Mouse (Mus musculus): Measurements from ENCODE around the gene Minar1. TPM values are rescaled to one million over a fixed set of nuclear protein-coding genes. Genes with fewer than 3 reads are reported as not detected.

The Minar1 gene
- polyA plus RNA-seq, 1 experiment from 2014 or later, result 8.8 TPM

GRCm38 (mm10) chr9:89616946-89617345, 6.0 kb downstream of the Minar1 start:
- no peak for ATAC-seq (ENCODE audit: low read depth)
- Histone ChIP-seq H3K9me3 (ENCODE audit: control insufficient read depth, low read length) (no peaks in the 10 kb centered on the region), H3K9ac (replicated peaks; ENCODE audit: low read depth, low read length) (no peak overlapping the region), H3K27me3 (ENCODE audit: control insufficient read depth, insufficient read depth, low read length) (no peaks in the 10 kb centered on the region), H3K4me3 (ENCODE audit: low read depth, low read length) (no peak overlapping the region), H3K27ac (ENCODE audit: low read depth, low read length) (no peak overlapping the region), H3K4me1 (ENCODE audit: control insufficient read depth, insufficient read depth, low read length) (0 out of 2 replicates have a peak, but pooled peaks cover 6% of the 10 kb centered on the region), H3K36me3 (ENCODE audit: control insufficient read depth, insufficient read depth, low read length) (no peaks in the 10 kb centered on the region), H3K4me2 (ENCODE audit: low read depth, low read length) (no peak overlapping the region)
- 94% methylated on average over 2 of the region's 2 CpGs for WGBS

- Histone ChIP-seq H3K27me3 (ENCODE audit: control insufficient read depth, insufficient read depth, low read length) (no peaks in the 10 kb centered on the region), H3K9me3 (ENCODE audit: control insufficient read depth, low read length) (no peaks in the 10 kb centered on the region), H3K9ac (replicated peaks; ENCODE audit: low read depth, low read length) (no peak overlapping the region), H3K27ac (ENCODE audit: low read depth, low read length) (peak overlapping the region; percentile 12; the same call in 1 of the 2 replicates), H3K4me2 (ENCODE audit: low read depth, low read length) (no peak overlapping the region), H3K4me3 (ENCODE audit: low read depth, low read length) (no peak overlapping the region), H3K36me3 (ENCODE audit: control insufficient read depth, insufficient read depth, low read length) (no peaks in the 10 kb centered on the region), H3K4me1 (ENCODE audit: control insufficient read depth, insufficient read depth, low read length) (no peaks in the 10 kb centered on the region)
- ATAC-seq (ENCODE audit: low read depth), result no peak
- WGBS, result 60% methylated on average over 4 of the region's 4 CpGs
Measured at GRCm38 (mm10) chr9:89610592-89610991, 12.3 kb downstream of the Minar1 start.

DNA sequence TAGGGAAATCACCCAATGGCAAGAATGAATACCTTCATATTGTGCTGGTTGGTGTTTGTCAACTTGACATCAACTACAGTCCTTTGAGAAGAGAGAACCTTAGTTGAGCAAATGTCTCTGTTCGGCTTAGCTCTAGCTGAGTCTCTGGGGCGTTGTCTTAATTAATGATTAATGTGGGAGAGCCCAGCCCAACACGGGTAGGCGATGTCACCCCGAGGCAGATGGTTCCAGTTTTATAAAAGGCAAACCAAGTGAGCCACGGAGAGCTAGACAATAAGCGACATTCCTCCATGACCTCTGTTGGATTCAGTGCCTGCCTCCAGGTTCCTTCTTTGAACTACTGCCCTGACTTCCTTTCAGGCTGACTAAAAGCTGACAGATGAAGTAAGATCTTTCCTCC, 15.6 kb downstream of the Minar1 start:
- Histone ChIP-seq H3K4me3 (ENCODE audit: low read depth, low read length) (no peak overlapping the region), H3K9ac (replicated peaks; ENCODE audit: low read depth, low read length) (no peak overlapping the region), H3K9me3 (ENCODE audit: control insufficient read depth, low read length) (no peaks in the 10 kb centered on the region), H3K4me1 (ENCODE audit: control insufficient read depth, insufficient read depth, low read length) (no peaks in the 10 kb centered on the region), H3K4me2 (ENCODE audit: low read depth, low read length) (no peak overlapping the region), H3K27ac (ENCODE audit: low read depth, low read length) (no peak overlapping the region), H3K36me3 (ENCODE audit: control insufficient read depth, insufficient read depth, low read length) (no peaks in the 10 kb centered on the region), H3K27me3 (ENCODE audit: control insufficient read depth, insufficient read depth, low read length) (no peaks in the 10 kb centered on the region)
- WGBS, result 48% methylated on average over 7 of the region's 7 CpGs
- ATAC-seq (ENCODE audit: low read depth), result no peak

DNA sequence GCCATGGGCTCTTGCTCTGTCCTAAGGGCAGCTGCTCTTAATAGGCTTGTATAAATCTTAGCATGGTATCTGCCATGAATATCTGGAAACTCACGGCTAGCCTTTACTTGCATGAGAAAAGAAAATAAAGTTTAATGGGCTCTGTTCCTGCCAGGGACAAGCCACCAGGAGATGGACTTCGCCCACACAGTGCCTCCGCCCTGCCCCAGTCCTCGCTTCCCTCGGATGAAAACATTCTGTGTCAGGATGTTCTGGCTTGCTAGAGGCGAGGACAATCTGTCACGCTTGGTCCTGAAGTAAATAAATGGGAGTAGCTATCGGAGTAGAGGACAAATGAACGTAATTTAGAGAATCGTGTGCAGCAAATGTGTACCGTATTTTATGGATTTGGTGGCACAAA, 16.7 kb downstream of the Minar1 start:
- Histone ChIP-seq H3K9me3 (ENCODE audit: control insufficient read depth, low read length) (no peaks in the 10 kb centered on the region), H3K4me3 (ENCODE audit: low read depth, low read length) (no peak overlapping the region), H3K4me1 (ENCODE audit: control insufficient read depth, insufficient read depth, low read length) (no peaks in the 10 kb centered on the region), H3K4me2 (ENCODE audit: low read depth, low read length) (no peak overlapping the region), H3K27me3 (ENCODE audit: control insufficient read depth, insufficient read depth, low read length) (no peaks in the 10 kb centered on the region), H3K9ac (replicated peaks; ENCODE audit: low read depth, low read length) (no peak overlapping the region), H3K27ac (ENCODE audit: low read depth, low read length) (no peak overlapping the region), H3K36me3 (ENCODE audit: control insufficient read depth, insufficient read depth, low read length) (no peaks in the 10 kb centered on the region)
- WGBS, result 38% methylated on average over 11 of the region's 11 CpGs
- ATAC-seq (ENCODE audit: low read depth), result peak; percentile 39; the same call in 1 of the 2 replicates

DNA sequence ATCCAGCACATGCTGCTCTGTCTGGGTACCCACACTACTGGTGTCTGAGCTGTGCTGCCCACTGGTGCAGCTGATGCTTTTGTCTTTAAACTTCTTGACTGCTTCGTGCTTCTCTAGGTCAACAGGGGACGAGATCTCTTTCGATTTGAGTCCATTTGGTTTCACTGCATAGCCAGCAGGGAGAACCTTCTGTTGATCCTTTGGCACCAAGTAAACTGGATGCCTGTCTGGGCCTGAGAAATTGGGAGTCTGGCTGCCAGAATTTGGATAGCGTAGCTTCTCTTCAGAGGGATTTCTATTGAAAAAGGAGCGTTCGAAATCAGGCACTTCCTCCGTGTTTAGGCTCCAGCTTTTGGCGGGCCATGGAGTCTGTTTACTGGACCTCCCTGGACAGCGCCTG, 21.0 kb downstream of the Minar1 start:
- no peak overlapping the region for H3K4me2 ChIP-seq (ENCODE audit: low read depth, low read length)
- no peak overlapping the region for H3K4me3 ChIP-seq (ENCODE audit: low read depth, low read length)
- no peaks in the 10 kb centered on the region for H3K4me1 ChIP-seq (ENCODE audit: control insufficient read depth, insufficient read depth, low read length)
- H3K36me3 ChIP-seq (ENCODE audit: control insufficient read depth, insufficient read depth, low read length), result no peaks in the 10 kb centered on the region
- H3K9ac ChIP-seq (replicated peaks; ENCODE audit: low read depth, low read length), result no peak overlapping the region
- no peak for ATAC-seq (ENCODE audit: low read depth)
- H3K27me3 ChIP-seq (ENCODE audit: control insufficient read depth, insufficient read depth, low read length), result no peaks in the 10 kb centered on the region
- H3K27ac ChIP-seq (ENCODE audit: low read depth, low read length), result no peak overlapping the region
- WGBS, result 92% methylated on average over 9 of the region's 9 CpGs
- no peaks in the 10 kb centered on the region for H3K9me3 ChIP-seq (ENCODE audit: control insufficient read depth, low read length)

- Histone ChIP-seq H3K27me3 (ENCODE audit: control insufficient read depth, insufficient read depth, low read length) (no peaks in the 10 kb centered on the region), H3K27ac (ENCODE audit: low read depth, low read length) (no peak overlapping the region), H3K4me3 (ENCODE audit: low read depth, low read length) (no peak overlapping the region), H3K4me1 (ENCODE audit: control insufficient read depth, insufficient read depth, low read length) (no peaks in the 10 kb centered on the region), H3K36me3 (ENCODE audit: control insufficient read depth, insufficient read depth, low read length) (no peaks in the 10 kb centered on the region), H3K9ac (replicated peaks; ENCODE audit: low read depth, low read length) (no peak overlapping the region), H3K9me3 (ENCODE audit: control insufficient read depth, low read length) (no peaks in the 10 kb centered on the region), H3K4me2 (ENCODE audit: low read depth, low read length) (no peak overlapping the region)
- WGBS, result 90% methylated on average over 7 of the region's 7 CpGs
- no peak for ATAC-seq (ENCODE audit: low read depth)
Measured at GRCm38 (mm10) chr9:89600677-89601076, 22.2 kb downstream of the Minar1 start.

GRCm38 (mm10) chr9:89597071-89597470, 25.9 kb downstream of the Minar1 start:
- H3K4me2 ChIP-seq (ENCODE audit: low read depth, low read length), result no peak overlapping the region
- no peak for ATAC-seq (ENCODE audit: low read depth)
- H3K4me3 ChIP-seq (ENCODE audit: low read depth, low read length), result no peak overlapping the region
- H3K27ac ChIP-seq (ENCODE audit: low read depth, low read length), result no peak overlapping the region
- no peaks in the 10 kb centered on the region for H3K9me3 ChIP-seq (ENCODE audit: control insufficient read depth, low read length)
- no peaks in the 10 kb centered on the region for H3K4me1 ChIP-seq (ENCODE audit: control insufficient read depth, insufficient read depth, low read length)
- WGBS, result 70% methylated on average over 3 of the region's 3 CpGs
- no peak overlapping the region for H3K9ac ChIP-seq (replicated peaks; ENCODE audit: low read depth, low read length)
- no peaks in the 10 kb centered on the region for H3K36me3 ChIP-seq (ENCODE audit: control insufficient read depth, insufficient read depth, low read length)
- no peaks in the 10 kb centered on the region for H3K27me3 ChIP-seq (ENCODE audit: control insufficient read depth, insufficient read depth, low read length)

DNA sequence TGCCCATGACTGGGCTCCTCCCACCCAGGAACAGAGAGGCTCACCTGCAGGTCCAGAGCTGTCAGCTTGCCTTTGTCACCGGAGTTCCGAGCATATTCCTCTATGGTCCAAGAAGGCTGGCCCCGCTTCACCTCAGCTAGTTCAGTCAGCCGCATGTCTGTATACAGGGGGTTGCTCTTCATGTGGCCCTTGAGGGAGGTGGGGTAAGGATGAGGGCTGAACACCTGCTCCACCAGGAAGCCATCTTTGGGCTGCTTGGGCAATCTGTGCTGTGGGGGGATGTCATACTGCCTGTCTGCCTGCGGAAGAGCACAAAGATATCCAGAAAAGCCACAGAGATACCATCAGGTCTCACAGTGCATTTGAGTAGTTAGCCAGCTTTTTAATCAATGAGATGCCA, 26.5 kb downstream of the Minar1 start:
- WGBS, result 90% methylated on average over 5 of the region's 5 CpGs

GRCm38 (mm10) chr9:89592391-89592790, 30.5 kb downstream of the Minar1 start:
- Histone ChIP-seq H3K9me3 (ENCODE audit: control insufficient read depth, low read length) (no peaks in the 10 kb centered on the region), H3K9ac (replicated peaks; ENCODE audit: low read depth, low read length) (no peak overlapping the region), H3K36me3 (ENCODE audit: control insufficient read depth, insufficient read depth, low read length) (no peaks in the 10 kb centered on the region), H3K27ac (ENCODE audit: low read depth, low read length) (no peak overlapping the region), H3K4me1 (ENCODE audit: control insufficient read depth, insufficient read depth, low read length) (no peaks in the 10 kb centered on the region), H3K27me3 (ENCODE audit: control insufficient read depth, insufficient read depth, low read length) (no peaks in the 10 kb centered on the region), H3K4me2 (ENCODE audit: low read depth, low read length) (no peak overlapping the region), H3K4me3 (ENCODE audit: low read depth, low read length) (no peak overlapping the region)
- WGBS, result 90% methylated on average over 3 of the region's 3 CpGs
- no peak for ATAC-seq (ENCODE audit: low read depth)

More for the DNA sequence above, 26.5 kb downstream of the Minar1 start:
- no peaks in the 10 kb centered on the region for H3K27me3 ChIP-seq (ENCODE audit: control insufficient read depth, insufficient read depth, low read length)
- H3K4me3 ChIP-seq (ENCODE audit: low read depth, low read length), result no peak overlapping the region
- ATAC-seq (ENCODE audit: low read depth), result no peak
- H3K4me1 ChIP-seq (ENCODE audit: control insufficient read depth, insufficient read depth, low read length), result no peaks in the 10 kb centered on the region
- no peak overlapping the region for H3K4me2 ChIP-seq (ENCODE audit: low read depth, low read length)
- no peaks in the 10 kb centered on the region for H3K36me3 ChIP-seq (ENCODE audit: control insufficient read depth, insufficient read depth, low read length)
- no peaks in the 10 kb centered on the region for H3K9me3 ChIP-seq (ENCODE audit: control insufficient read depth, low read length)
- no peak overlapping the region for H3K9ac ChIP-seq (replicated peaks; ENCODE audit: low read depth, low read length)
- H3K27ac ChIP-seq (ENCODE audit: low read depth, low read length), result no peak overlapping the region

- no peak overlapping the region for H3K4me2 ChIP-seq (ENCODE audit: low read depth, low read length)
- no peaks in the 10 kb centered on the region for H3K27me3 ChIP-seq (ENCODE audit: control insufficient read depth, insufficient read depth, low read length)
- no peaks in the 10 kb centered on the region for H3K36me3 ChIP-seq (ENCODE audit: control insufficient read depth, insufficient read depth, low read length)
- 84% methylated on average over 5 of the region's 5 CpGs for WGBS
- no peak overlapping the region for H3K4me3 ChIP-seq (ENCODE audit: low read depth, low read length)
- no peak overlapping the region for H3K9ac ChIP-seq (replicated peaks; ENCODE audit: low read depth, low read length)
- no peaks in the 10 kb centered on the region for H3K4me1 ChIP-seq (ENCODE audit: control insufficient read depth, insufficient read depth, low read length)
- no peaks in the 10 kb centered on the region for H3K9me3 ChIP-seq (ENCODE audit: control insufficient read depth, low read length)
- ATAC-seq (ENCODE audit: low read depth), result no peak
- H3K27ac ChIP-seq (ENCODE audit: low read depth, low read length), result no peak overlapping the region
Measured at GRCm38 (mm10) chr9:89578422-89578821, 44.5 kb downstream of the Minar1 start.

Measured in neural tube, embryonic 14.5 days (tissue).